Mouse (Mus musculus): ENCODE results near the gene Ehd4. TPM values are rescaled to one million over a fixed set of nuclear protein-coding genes. Genes with fewer than 3 reads are reported as not detected.

Gene Ehd4
- total and polyA plus RNA-seq, 2 experiments, result 2.9 to 7.4 TPM

GRCm38 (mm10) chr2:120060651-120061050, 93.8 kb downstream of the Ehd4 start:
- no peaks in the 10 kb centered on the region for H3K36me3 ChIP-seq (ENCODE audit: control insufficient read depth, insufficient read depth, low read length)
- 89% methylated on average over 9 of the region's 9 CpGs for WGBS
- no peak overlapping the region for H3K27ac ChIP-seq (replicated peaks; ENCODE audit: insufficient read depth, low read depth, low read length)
- TF ChIP-seq POLR2A (IDR thresholded peaks at IDR 0.05; ENCODE audit: extremely low read depth, insufficient read depth, low read length), result no peak
- no peak for TF ChIP-seq CTCF (IDR thresholded peaks at IDR 0.05; ENCODE audit: low read depth, low read length)
- H3K9ac ChIP-seq (ENCODE audit: low read depth, low read length), result no peak overlapping the region
- no peaks in the 10 kb centered on the region for H3K79me2 ChIP-seq (ENCODE audit: control insufficient read depth, insufficient read depth, low read length)
- H3K4me1 ChIP-seq (ENCODE audit: control insufficient read depth, insufficient read depth, low read length), result peaks cover 5% of the 10 kb centered on the region
- no peak overlapping the region for H3K4me3 ChIP-seq (ENCODE audit: insufficient read depth, low read depth, low read length)
- no peaks in the 10 kb centered on the region for H3K27me3 ChIP-seq (ENCODE audit: control insufficient read depth, insufficient read depth, low read length)
- DNase-seq (ENCODE audit: extremely low read depth, low read depth, low spot score), result no peak

- Histone ChIP-seq H3K36me3 (ENCODE audit: control insufficient read depth, insufficient read depth, low read length) (no peaks in the 10 kb centered on the region), H3K4me1 (ENCODE audit: control insufficient read depth, insufficient read depth, low read length) (peaks cover 5% of the 10 kb centered on the region), H3K27me3 (ENCODE audit: control insufficient read depth, insufficient read depth, low read length) (no peaks in the 10 kb centered on the region), H3K9ac (ENCODE audit: low read depth, low read length) (no peak overlapping the region), H3K4me3 (ENCODE audit: insufficient read depth, low read depth, low read length) (no peak overlapping the region), H3K27ac (replicated peaks; ENCODE audit: insufficient read depth, low read depth, low read length) (no peak overlapping the region), H3K79me2 (ENCODE audit: control insufficient read depth, insufficient read depth, low read length) (no peaks in the 10 kb centered on the region)
- no peak for DNase-seq (ENCODE audit: extremely low read depth, low read depth, low spot score)
- WGBS, result 74% methylated on average over 6 of the region's 6 CpGs
- no peak for TF ChIP-seq CTCF (IDR thresholded peaks at IDR 0.05; ENCODE audit: low read depth, low read length)
- TF ChIP-seq POLR2A (IDR thresholded peaks at IDR 0.05; ENCODE audit: extremely low read depth, insufficient read depth, low read length), result no peak
These were observed 94.2 kb downstream of the Ehd4 start for GRCm38 (mm10) chr2:120060190-120060589.

- no peak for DNase-seq (ENCODE audit: extremely low read depth, low read depth, low spot score)
- Histone ChIP-seq H3K4me1 (ENCODE audit: control insufficient read depth, insufficient read depth, low read length) (peaks cover 5% of the 10 kb centered on the region), H3K27me3 (ENCODE audit: control insufficient read depth, insufficient read depth, low read length) (no peaks in the 10 kb centered on the region), H3K79me2 (ENCODE audit: control insufficient read depth, insufficient read depth, low read length) (no peaks in the 10 kb centered on the region), H3K27ac (replicated peaks; ENCODE audit: insufficient read depth, low read depth, low read length) (no peak overlapping the region), H3K4me3 (ENCODE audit: insufficient read depth, low read depth, low read length) (no peak overlapping the region), H3K9ac (ENCODE audit: low read depth, low read length) (no peak overlapping the region), H3K36me3 (ENCODE audit: control insufficient read depth, insufficient read depth, low read length) (no peaks in the 10 kb centered on the region)
- TF ChIP-seq POLR2A (IDR thresholded peaks at IDR 0.05; ENCODE audit: extremely low read depth, insufficient read depth, low read length) (no peak), CTCF (IDR thresholded peaks at IDR 0.05; ENCODE audit: low read depth, low read length) (no peak)
- WGBS, result 85% methylated on average over 3 of the region's 3 CpGs
These were observed 94.9 kb downstream of the Ehd4 start for GRCm38 (mm10) chr2:120059466-120059865.

GRCm38 (mm10) chr2:120058818-120059217, 95.6 kb downstream of the Ehd4 start:
- no peaks in the 10 kb centered on the region for H3K79me2 ChIP-seq (ENCODE audit: control insufficient read depth, insufficient read depth, low read length)
- H3K27me3 ChIP-seq (ENCODE audit: control insufficient read depth, insufficient read depth, low read length), result no peaks in the 10 kb centered on the region
- H3K36me3 ChIP-seq (ENCODE audit: control insufficient read depth, insufficient read depth, low read length), result no peaks in the 10 kb centered on the region
- peak; percentile 99 for DNase-seq (ENCODE audit: extremely low read depth, low read depth, low spot score)
- TF ChIP-seq CTCF (IDR thresholded peaks at IDR 0.05; ENCODE audit: low read depth, low read length) (no peak), POLR2A (IDR thresholded peaks at IDR 0.05; ENCODE audit: extremely low read depth, insufficient read depth, low read length) (no peak)
- H3K27ac ChIP-seq (replicated peaks; ENCODE audit: insufficient read depth, low read depth, low read length), result no peak overlapping the region; the same call in 1 of the 2 replicates
- no peak overlapping the region for H3K4me3 ChIP-seq (ENCODE audit: insufficient read depth, low read depth, low read length)
- peaks cover 5% of the 10 kb centered on the region for H3K4me1 ChIP-seq (ENCODE audit: control insufficient read depth, insufficient read depth, low read length)
- 13% methylated on average over 4 of the region's 4 CpGs for WGBS
- no peak overlapping the region for H3K9ac ChIP-seq (ENCODE audit: low read depth, low read length)

GRCm38 (mm10) chr2:120055923-120056322, 98.5 kb downstream of the Ehd4 start:
- no peak overlapping the region for H3K9ac ChIP-seq (ENCODE audit: low read depth, low read length)
- H3K4me3 ChIP-seq (ENCODE audit: insufficient read depth, low read depth, low read length), result no peak overlapping the region
- DNase-seq (ENCODE audit: extremely low read depth, low read depth, low spot score), result no peak
- WGBS, result 95% methylated on average over 10 of the region's 10 CpGs
- H3K27me3 ChIP-seq (ENCODE audit: control insufficient read depth, insufficient read depth, low read length), result no peaks in the 10 kb centered on the region
- TF ChIP-seq POLR2A (IDR thresholded peaks at IDR 0.05; ENCODE audit: extremely low read depth, insufficient read depth, low read length) (no peak), CTCF (IDR thresholded peaks at IDR 0.05; ENCODE audit: low read depth, low read length) (no peak)
- H3K27ac ChIP-seq (replicated peaks; ENCODE audit: insufficient read depth, low read depth, low read length), result no peak overlapping the region
- H3K79me2 ChIP-seq (ENCODE audit: control insufficient read depth, insufficient read depth, low read length), result no peaks in the 10 kb centered on the region
- no peaks in the 10 kb centered on the region for H3K36me3 ChIP-seq (ENCODE audit: control insufficient read depth, insufficient read depth, low read length)
- H3K4me1 ChIP-seq (ENCODE audit: control insufficient read depth, insufficient read depth, low read length), result peaks cover 5% of the 10 kb centered on the region

- Histone ChIP-seq H3K27ac (replicated peaks; ENCODE audit: insufficient read depth, low read depth, low read length) (no peak overlapping the region), H3K36me3 (ENCODE audit: control insufficient read depth, insufficient read depth, low read length) (no peaks in the 10 kb centered on the region), H3K27me3 (ENCODE audit: control insufficient read depth, insufficient read depth, low read length) (no peaks in the 10 kb centered on the region), H3K79me2 (ENCODE audit: control insufficient read depth, insufficient read depth, low read length) (no peaks in the 10 kb centered on the region), H3K9ac (ENCODE audit: low read depth, low read length) (no peak overlapping the region), H3K4me3 (ENCODE audit: insufficient read depth, low read depth, low read length) (no peak overlapping the region), H3K4me1 (ENCODE audit: control insufficient read depth, insufficient read depth, low read length) (peaks cover 5% of the 10 kb centered on the region)
- 72% methylated on average over 12 of the region's 12 CpGs for WGBS
- peak; percentile 65 for DNase-seq (ENCODE audit: extremely low read depth, low read depth, low spot score)
- TF ChIP-seq CTCF (IDR thresholded peaks at IDR 0.05; ENCODE audit: low read depth, low read length), result no peak
- TF ChIP-seq POLR2A (IDR thresholded peaks at IDR 0.05; ENCODE audit: extremely low read depth, insufficient read depth, low read length), result no peak
These were observed 99.4 kb downstream of the Ehd4 start for GRCm38 (mm10) chr2:120054771-120055552.

Data from liver, adult 2 months (tissue).